Mouse (Mus musculus): ENCODE results near the gene Ptchd1. TPM values are rescaled to one million over a fixed set of nuclear protein-coding genes. Genes with fewer than 3 reads are reported as not detected.

The Ptchd1 gene
- polyA plus RNA-seq (2015; fragmentation: Nextera tagmentation; extraction: Ambion mirVana), result 9.9 and 13.0 TPM in 2 replicates

GRCm38 (mm10) chrX:155623701-155624281 is at the start of gene Ptchd1:
Gene Ptchd1, minus strand, starts transcription at chrX:155623814.
- H3K9ac ChIP-seq, result peak within 1 kb of the TSS; percentile 70
- H3K27me3 ChIP-seq, result peaks cover 23% of the 10 kb centered on the region
- H3K4me2 ChIP-seq, result peak within 1 kb of the TSS; percentile 69
- peak within 1 kb of the TSS; percentile 76 for H3K27ac ChIP-seq
- H3K4me1 ChIP-seq (replicated peaks), result no peaks in the 10 kb centered on the region
- peak within 1 kb of the TSS; percentile 54 for H3K4me3 ChIP-seq
- peak; percentile 84 for ATAC-seq (ENCODE audit: low FRiP score)
- H3K9me3 ChIP-seq, result no peaks in the 10 kb centered on the region
- WGBS, result 29% methylated on average over 33 of the region's 34 CpGs
- no peaks in the 10 kb centered on the region for H3K36me3 ChIP-seq

- Histone ChIP-seq H3K27me3 (no peaks in the 10 kb centered on the region), H3K4me3 (no peak overlapping the region), H3K4me2 (no peak overlapping the region), H3K4me1 (replicated peaks) (no peaks in the 10 kb centered on the region), H3K27ac (no peak overlapping the region), H3K36me3 (no peaks in the 10 kb centered on the region), H3K9ac (no peak overlapping the region), H3K9me3 (no peaks in the 10 kb centered on the region)
- 85% methylated on average over 1 of the region's 1 CpGs for WGBS
- no peak for ATAC-seq (ENCODE audit: low FRiP score)
Measured at GRCm38 (mm10) chrX:155657971-155658370, 34.4 kb upstream of the Ptchd1 start.

GRCm38 (mm10) chrX:155645975-155646374 is 22.4 kb upstream of the Ptchd1 start:
- Histone ChIP-seq H3K9me3 (no peaks in the 10 kb centered on the region), H3K4me1 (replicated peaks) (no peaks in the 10 kb centered on the region), H3K27ac (no peak overlapping the region), H3K4me3 (no peak overlapping the region), H3K36me3 (no peaks in the 10 kb centered on the region), H3K4me2 (no peak overlapping the region), H3K9ac (no peak overlapping the region), H3K27me3 (no peaks in the 10 kb centered on the region)
- WGBS, result 86% methylated on average over 3 of the region's 3 CpGs
- no peak for ATAC-seq (ENCODE audit: low FRiP score)

GRCm38 (mm10) chrX:155643975-155644374 is 20.4 kb upstream of the Ptchd1 start:
- no peaks in the 10 kb centered on the region for H3K9me3 ChIP-seq
- H3K27me3 ChIP-seq, result no peaks in the 10 kb centered on the region
- no peaks in the 10 kb centered on the region for H3K36me3 ChIP-seq
- no peak overlapping the region for H3K9ac ChIP-seq
- 6% methylated on average over 1 of the region's 1 CpGs for WGBS
- no peak overlapping the region for H3K27ac ChIP-seq
- ATAC-seq (ENCODE audit: low FRiP score), result no peak
- no peak overlapping the region for H3K4me2 ChIP-seq
- no peaks in the 10 kb centered on the region for H3K4me1 ChIP-seq (replicated peaks)
- no peak overlapping the region for H3K4me3 ChIP-seq

- Histone ChIP-seq H3K9me3 (no peaks in the 10 kb centered on the region), H3K4me1 (replicated peaks) (no peaks in the 10 kb centered on the region), H3K4me2 (peak overlapping the region; percentile 48), H3K27ac (no peak overlapping the region), H3K9ac (no peak overlapping the region), H3K4me3 (peak overlapping the region; percentile 23), H3K36me3 (no peaks in the 10 kb centered on the region), H3K27me3 (peaks cover 23% of the 10 kb centered on the region)
- 12% methylated on average over 13 of the region's 13 CpGs for WGBS
- ATAC-seq (ENCODE audit: low FRiP score), result no peak
Measured at GRCm38 (mm10) chrX:155625671-155626196, 2.1 kb upstream of the Ptchd1 start.

- H3K4me2 ChIP-seq, result peak overlapping the region; percentile 69
- H3K9ac ChIP-seq, result peak overlapping the region; percentile 70
- no peaks in the 10 kb centered on the region for H3K36me3 ChIP-seq
- no peaks in the 10 kb centered on the region for H3K9me3 ChIP-seq
- peak overlapping the region; percentile 76; the same call in 1 of the 2 replicates for H3K27ac ChIP-seq
- WGBS, result 9% methylated on average over 14 of the region's 15 CpGs
- ATAC-seq (ENCODE audit: low FRiP score), result no peak; the same call in 1 of the 2 replicates
- no peaks in the 10 kb centered on the region for H3K4me1 ChIP-seq (replicated peaks)
- peak overlapping the region; percentile 54 for H3K4me3 ChIP-seq
- peaks cover 23% of the 10 kb centered on the region for H3K27me3 ChIP-seq
Measured at GRCm38 (mm10) chrX:155624895-155625294, 1.3 kb upstream of the Ptchd1 start.

GRCm38 (mm10) chrX:155624341-155624841 is 777 bp upstream of the Ptchd1 start, which contains the start of gene Gm15155:
Gene Gm15155, plus strand, starts transcription at chrX:155624741.
- H3K27me3 ChIP-seq, result peaks cover 23% of the 10 kb centered on the region
- H3K9me3 ChIP-seq, result no peaks in the 10 kb centered on the region
- 13% methylated on average over 19 of the region's 19 CpGs for WGBS
- peak within 1 kb of the TSS; percentile 76 for H3K27ac ChIP-seq
- no peaks in the 10 kb centered on the region for H3K36me3 ChIP-seq
- peak within 1 kb of the TSS; percentile 69 for H3K4me2 ChIP-seq
- peak within 1 kb of the TSS; percentile 70 for H3K9ac ChIP-seq
- no peaks in the 10 kb centered on the region for H3K4me1 ChIP-seq (replicated peaks)
- H3K4me3 ChIP-seq, result peak within 1 kb of the TSS; percentile 54
- ATAC-seq (ENCODE audit: low FRiP score), result peak; percentile 69

- Histone ChIP-seq H3K36me3 (no peaks in the 10 kb centered on the region), H3K27ac (peak overlapping the region; percentile 76), H3K9ac (peak overlapping the region; percentile 70), H3K4me2 (peak overlapping the region; percentile 69), H3K27me3 (peaks cover 23% of the 10 kb centered on the region), H3K4me1 (replicated peaks) (no peaks in the 10 kb centered on the region), H3K4me3 (peak overlapping the region; percentile 54), H3K9me3 (no peaks in the 10 kb centered on the region)
- 15% methylated on average over 25 of the region's 69 CpGs for WGBS
- peak; percentile 79 for ATAC-seq (ENCODE audit: low FRiP score)
Measured at GRCm38 (mm10) chrX:155622961-155623599, 534 bp downstream of the Ptchd1 start.

- Histone ChIP-seq H3K36me3 (no peaks in the 10 kb centered on the region), H3K9me3 (no peaks in the 10 kb centered on the region), H3K9ac (peak overlapping the region; percentile 70), H3K27me3 (peaks cover 23% of the 10 kb centered on the region), H3K27ac (peak overlapping the region; percentile 76; the same call in 1 of the 2 replicates), H3K4me2 (peak overlapping the region; percentile 69), H3K4me3 (peak overlapping the region; percentile 54), H3K4me1 (replicated peaks) (no peaks in the 10 kb centered on the region)
- WGBS, result 11% methylated on average over 24 of the region's 24 CpGs
- peak; percentile 40 for ATAC-seq (ENCODE audit: low FRiP score)
Measured at GRCm38 (mm10) chrX:155622527-155622926, 1.1 kb downstream of the Ptchd1 start.

- no peaks in the 10 kb centered on the region for H3K4me1 ChIP-seq (replicated peaks)
- no peak overlapping the region for H3K4me2 ChIP-seq
- H3K36me3 ChIP-seq, result no peaks in the 10 kb centered on the region
- H3K4me3 ChIP-seq, result no peak overlapping the region
- no peaks in the 10 kb centered on the region for H3K9me3 ChIP-seq
- 89% methylated on average over 2 of the region's 2 CpGs for WGBS
- ATAC-seq (ENCODE audit: low FRiP score), result no peak
- H3K27ac ChIP-seq, result no peak overlapping the region
- no peaks in the 10 kb centered on the region for H3K27me3 ChIP-seq
- H3K9ac ChIP-seq, result no peak overlapping the region
Measured at GRCm38 (mm10) chrX:155601196-155601595, 22.4 kb downstream of the Ptchd1 start.

- ATAC-seq (ENCODE audit: low FRiP score), result no peak
- no peaks in the 10 kb centered on the region for H3K36me3 ChIP-seq
- no peak overlapping the region for H3K9ac ChIP-seq
- H3K27me3 ChIP-seq, result no peaks in the 10 kb centered on the region
- no peak overlapping the region for H3K27ac ChIP-seq
- H3K4me2 ChIP-seq, result no peak overlapping the region
- no peaks in the 10 kb centered on the region for H3K9me3 ChIP-seq
- H3K4me1 ChIP-seq (replicated peaks), result no peaks in the 10 kb centered on the region
- no peak overlapping the region for H3K4me3 ChIP-seq
Measured at GRCm38 (mm10) chrX:155596390-155596789, 27.2 kb downstream of the Ptchd1 start.

GRCm38 (mm10) chrX:155594685-155595084 is 28.9 kb downstream of the Ptchd1 start:
- Histone ChIP-seq H3K9me3 (no peaks in the 10 kb centered on the region), H3K4me2 (no peak overlapping the region), H3K9ac (no peak overlapping the region), H3K4me1 (replicated peaks) (no peaks in the 10 kb centered on the region), H3K4me3 (no peak overlapping the region), H3K27me3 (no peaks in the 10 kb centered on the region), H3K36me3 (no peaks in the 10 kb centered on the region), H3K27ac (no peak overlapping the region)
- ATAC-seq (ENCODE audit: low FRiP score), result no peak
- WGBS, result 41% methylated on average over 1 of the region's 1 CpGs

All from hindbrain, embryonic 13.5 days (tissue).